Mouse (Mus musculus) hindbrain, postnatal 0 days (tissue): Measurements from ENCODE around the gene Fbrs. TPM values are rescaled to one million over a fixed set of nuclear protein-coding genes. Genes with fewer than 3 reads are reported as not detected.
A peak's percentile ranks its signal among the peaks of the same experiment; 100 is the strongest.
"Not testable (repeated sequence)": the region's sequence is repeated elsewhere in the genome, so short reads cannot be mapped to it uniquely, and the experiment has no call there.

Experiments used
- ATAC-seq: fragments of 200-750 bp; cut with Nextera tagmentation; 2 replicates; pipeline ENCODE4 v1.8.0; 2017; ENCODE audit warnings: mild to moderate bottlenecking, moderate TSS enrichment, moderate library complexity
- DNase-seq: peaks from one replicate; pipeline ENCODE4 v3.0.0-alpha.2; 2015; ENCODE audit warnings: low spot score
- H3K27ac ChIP-seq: fragments of 300-500 bp; sonication (generic); 2 replicates; pipeline ENCODE4 v1.5.1; 2014; ENCODE audit warnings: mild to moderate bottlenecking
- H3K27me3 ChIP-seq: fragments of 300-500 bp; sonication (generic); 2 replicates; pipeline ENCODE4 v1.6.1; 2014; ENCODE audit warnings: low read length, mixed read lengths; ENCODE audit not compliant: insufficient read depth
- H3K36me3 ChIP-seq: fragments of 300-500 bp; sonication (generic); 2 replicates; pipeline ENCODE4 v1.6.1; 2014; ENCODE audit warnings: low read length, mixed read lengths; ENCODE audit not compliant: insufficient read depth
- H3K4me1 ChIP-seq: fragments of 300-500 bp; sonication (generic); 2 replicates; pipeline ENCODE4 v1.6.1; 2014; ENCODE audit warnings: antibody characterized with exemption, low read length, mixed read lengths; ENCODE audit not compliant: insufficient read depth
- H3K4me2 ChIP-seq: fragments of 300-500 bp; sonication (generic); 2 replicates; pipeline ENCODE4 v1.6.1; 2014; ENCODE audit warnings: low read depth, mild to moderate bottlenecking, low read length, moderate library complexity, mixed read lengths
- H3K4me3 ChIP-seq: fragments of 300-500 bp; sonication (generic); 2 replicates; pipeline ENCODE4 v1.5.1; 2014; ENCODE audit warnings: low read length
- H3K9ac ChIP-seq: fragments of 300-500 bp; sonication (generic); replicated peaks from 2 replicates; pipeline ENCODE4 v1.6.1; 2014; ENCODE audit warnings: mild to moderate bottlenecking, low read length, moderate library complexity, mixed read lengths
- H3K9me3 ChIP-seq: fragments of 300-500 bp; sonication (generic); 2 replicates; pipeline ENCODE4 v1.6.1; 2016; ENCODE audit warnings: low read length, mixed read lengths
- CTCF ChIP-seq: IDR thresholded peaks from 2 replicates; pipeline ENCODE4 v1.5.1; 2016; ENCODE audit warnings: antibody characterized with exemption, control low read depth, low read depth
- WGBS: fragments of 180-500 bp; shearing (Covaris S2); extraction: QIAGEN DNeasy Blood & Tissue Kit; methylation state at CpG from one replicate; pipeline ENCODE4 v1.1.7; 2014; 5-methylcytosine and 5-hydroxymethylcytosine counted together
- polyA plus RNA-seq: library from polyadenylated mRNA; unstranded; fragments of >200 nt; fragmentation: Nextera tagmentation; extraction: Ambion mirVana; gene quantifications from 2 replicates; pipeline ENCODE4 v1.2.1, GENCODE M21; 2015
- total RNA-seq: library from RNA; depleted of rRNA; stranded (reverse); fragments of >200 nt; gene quantifications from 2 replicates; pipeline ENCODE4 v1.2.3, GENCODE M21; 2014

Fbrs gene
- total and polyA plus RNA-seq, 2 experiments from 2014 or later = 10.4 to 36.6 TPM

GRCm38 (mm10) chr7:127485416-127485815 lies 6.4 kb downstream of the Fbrs start:
- no peak overlapping the region for H3K4me2 ChIP-seq
- ATAC-seq (no peak), DNase-seq (no peak)
- WGBS = 58% methylated on average over 5 of the region's 5 CpGs
- no peak overlapping the region for H3K4me3 ChIP-seq
- no peak overlapping the region for H3K9ac ChIP-seq
- H3K27ac ChIP-seq = no peak overlapping the region
- peaks cover 83% of the 10 kb centered on the region for H3K36me3 ChIP-seq
- no peaks in the 10 kb centered on the region for H3K27me3 ChIP-seq
- H3K9me3 ChIP-seq = no peaks in the 10 kb centered on the region
- H3K4me1 ChIP-seq = peaks cover 6% of the 10 kb centered on the region; the same call in 1 of the 2 replicates
- TF ChIP-seq CTCF = no peak

GRCm38 (mm10) chr7:127488364-127488763 lies 9.4 kb downstream of the Fbrs start:
- not testable (repeated sequence) for ATAC-seq, H3K27ac ChIP-seq, DNase-seq, H3K9ac ChIP-seq, H3K27me3 ChIP-seq, H3K4me1 ChIP-seq, H3K4me2 ChIP-seq, H3K4me3 ChIP-seq, H3K9me3 ChIP-seq
- 77% methylated on average over 4 of the region's 5 CpGs for WGBS
- peaks cover 76% of the 10 kb centered on the region for H3K36me3 ChIP-seq

GRCm38 (mm10) chr7:127489982-127490381 lies 11.0 kb downstream of the Fbrs start:
- Histone ChIP-seq H3K9me3 (no peaks in the 10 kb centered on the region), H3K27ac (no peak overlapping the region), H3K9ac (no peak overlapping the region), H3K4me1 (no peaks in the 10 kb centered on the region), H3K27me3 (no peaks in the 10 kb centered on the region), H3K4me2 (no peak overlapping the region), H3K36me3 (peaks cover 62% of the 10 kb centered on the region), H3K4me3 (no peak overlapping the region)
- no peak for TF ChIP-seq CTCF
- WGBS = 93% methylated on average over 7 of the region's 7 CpGs
- DNase-seq (no peak), ATAC-seq (no peak)

- H3K4me2 ChIP-seq = no peak overlapping the region
- no peak for ATAC-seq
- H3K27me3 ChIP-seq = no peaks in the 10 kb centered on the region
- no peak overlapping the region for H3K27ac ChIP-seq
- 84% methylated on average over 3 of the region's 3 CpGs for WGBS
- H3K36me3 ChIP-seq = peaks cover 44% of the 10 kb centered on the region
- no peak for DNase-seq
- no peak overlapping the region for H3K4me3 ChIP-seq
- no peak for TF ChIP-seq CTCF
- H3K9me3 ChIP-seq = no peaks in the 10 kb centered on the region
- no peak overlapping the region for H3K9ac ChIP-seq
- no peaks in the 10 kb centered on the region for H3K4me1 ChIP-seq
Observed at GRCm38 (mm10) chr7:127491846-127492245, 12.8 kb downstream of the Fbrs start.

- TF ChIP-seq CTCF = no peak
- no peak for ATAC-seq
- Histone ChIP-seq H3K4me3 (no peak overlapping the region), H3K9me3 (no peaks in the 10 kb centered on the region), H3K4me1 (no peaks in the 10 kb centered on the region), H3K27ac (no peak overlapping the region), H3K4me2 (no peak overlapping the region), H3K9ac (no peak overlapping the region), H3K27me3 (no peaks in the 10 kb centered on the region), H3K36me3 (peaks cover 19% of the 10 kb centered on the region)
- no peak for DNase-seq
Observed at GRCm38 (mm10) chr7:127494648-127495047, 15.6 kb downstream of the Fbrs start.

DNA sequence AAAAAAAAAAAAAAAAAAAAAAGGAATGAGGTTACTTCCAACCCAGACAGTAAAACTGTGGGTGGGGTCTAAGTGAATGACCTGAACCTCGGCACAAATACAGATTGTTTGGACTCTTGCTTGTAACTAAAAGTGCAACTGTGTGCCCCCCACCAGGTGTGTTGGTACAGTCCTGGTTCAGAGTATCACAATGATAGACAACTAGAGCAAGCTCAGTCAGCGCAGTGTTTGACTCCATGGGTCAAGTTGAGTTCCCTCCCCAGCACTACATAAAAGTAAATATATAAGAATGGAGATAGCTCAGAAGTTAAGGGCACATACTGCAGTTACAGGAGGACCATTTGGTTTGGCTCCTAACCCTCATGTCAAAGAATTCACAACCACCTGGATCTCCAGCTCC lies 18.4 kb downstream of the Fbrs start:
- TF ChIP-seq CTCF = no peak
- no peaks in the 10 kb centered on the region for H3K4me1 ChIP-seq
- H3K27me3 ChIP-seq = no peaks in the 10 kb centered on the region
- H3K9ac ChIP-seq = no peak overlapping the region
- DNase-seq (no peak), ATAC-seq (no peak)
- no peaks in the 10 kb centered on the region for H3K36me3 ChIP-seq
- no peak overlapping the region for H3K4me2 ChIP-seq
- 85% methylated on average over 2 of the region's 2 CpGs for WGBS
- H3K4me3 ChIP-seq = no peak overlapping the region
- no peaks in the 10 kb centered on the region for H3K9me3 ChIP-seq
- H3K27ac ChIP-seq = no peak overlapping the region

- no peak overlapping the region for H3K4me3 ChIP-seq
- DNase-seq (peak; percentile 63), ATAC-seq (no peak)
- H3K9ac ChIP-seq = no peak overlapping the region
- no peak overlapping the region for H3K4me2 ChIP-seq
- no peaks in the 10 kb centered on the region for H3K36me3 ChIP-seq
- no peaks in the 10 kb centered on the region for H3K27me3 ChIP-seq
- 45% methylated on average over 3 of the region's 3 CpGs for WGBS
- H3K27ac ChIP-seq = no peak overlapping the region
- H3K4me1 ChIP-seq = no peaks in the 10 kb centered on the region
- H3K9me3 ChIP-seq = no peaks in the 10 kb centered on the region
- peak; percentile 66 for TF ChIP-seq CTCF
Observed at GRCm38 (mm10) chr7:127498407-127498806, 19.4 kb downstream of the Fbrs start.
